Mouse (Mus musculus) lung, adult 2 months (tissue): Measurements from ENCODE around the gene Akip1. TPM values are rescaled to one million over a fixed set of nuclear protein-coding genes. Genes with fewer than 3 reads are reported as not detected.

Experiments used
- DNase-seq: peaks from one replicate; pipeline ENCODE4 v3.0.0; 2022
- H3K4me1 ChIP-seq: fragments of 200-500 bp; 2 replicates; pipeline ENCODE4 v1.6.1; 2011; ENCODE audit warnings: low read length; ENCODE audit not compliant: control insufficient read depth, insufficient read depth
- H3K4me3 ChIP-seq: fragments of 200-500 bp; replicated peaks from 2 replicates; pipeline ENCODE3; 2011; ENCODE audit warnings: low read depth, mild to moderate bottlenecking, control low read depth, low read length; ENCODE audit errors: extremely low read depth
- CTCF ChIP-seq: fragments of 200-500 bp; IDR thresholded peaks from 2 replicates; pipeline ENCODE4 v1.5.1; 2011; ENCODE audit warnings: mild to moderate bottlenecking, low read length, control low read depth; ENCODE audit not compliant: insufficient read depth
- POLR2A ChIP-seq: fragments of 200-500 bp; IDR thresholded peaks from 2 replicates; pipeline ENCODE4 v1.6.1; 2011; ENCODE audit warnings: low read depth, mild to moderate bottlenecking, control low read depth, low read length, borderline replicate concordance; ENCODE audit errors: extremely low read depth
- WGBS: fragments of 180-500 bp; shearing (Covaris S2); methylation state at CpG from one replicate; pipeline ENCODE4 v1.1.7; 2018; 5-methylcytosine and 5-hydroxymethylcytosine counted together
- polyA plus RNA-seq: library from polyadenylated mRNA; depleted of rRNA; stranded (reverse); fragments of >200 nt; gene quantifications from 2 replicates; pipeline ENCODE4 v1.2.3, GENCODE M21; 2012

Gene Akip1
- polyA plus RNA-seq, 1 experiment: 18.3 TPM

- TF ChIP-seq POLR2A (no peak), CTCF (no peak)
- 36% methylated on average over 4 of the region's 4 CpGs for WGBS
- DNase-seq: no peak
- Histone ChIP-seq H3K4me1 (peaks cover 7% of the 10 kb centered on the region), H3K4me3 (no peak overlapping the region)
Observed at GRCm38 (mm10) chr7:109674944-109675628, 28.4 kb upstream of the Akip1 start.

- DNase-seq: no peak
- WGBS: 92% methylated on average over 2 of the region's 2 CpGs
- TF ChIP-seq POLR2A: no peak
- TF ChIP-seq CTCF: no peak
- Histone ChIP-seq H3K4me3 (no peak overlapping the region), H3K4me1 (peaks cover 2% of the 10 kb centered on the region)
Observed at GRCm38 (mm10) chr7:109680284-109680683, 23.2 kb upstream of the Akip1 start.

- no peak for TF ChIP-seq CTCF
- TF ChIP-seq POLR2A: no peak
- no peaks in the 10 kb centered on the region for H3K4me1 ChIP-seq
- WGBS: 83% methylated on average over 1 of the region's 1 CpGs
- H3K4me3 ChIP-seq: no peak overlapping the region
- DNase-seq: no peak
Observed at GRCm38 (mm10) chr7:109680879-109681278, 22.6 kb upstream of the Akip1 start.

- 19% methylated on average over 9 of the region's 9 CpGs for WGBS
Observed at GRCm38 (mm10) chr7:109686585-109687128, 16.8 kb upstream of the Akip1 start.

GRCm38 (mm10) chr7:109690101-109690500 is 13.4 kb upstream of the Akip1 start:
- Histone ChIP-seq H3K4me3 (no peak overlapping the region), H3K4me1 (peaks cover 25% of the 10 kb centered on the region)
- WGBS: 78% methylated on average over 3 of the region's 3 CpGs
- no peak for DNase-seq
- no peak for TF ChIP-seq CTCF
- TF ChIP-seq POLR2A: no peak

More at GRCm38 (mm10) chr7:109686585-109687128, 16.8 kb upstream of the Akip1 start:
- H3K4me3 ChIP-seq: no peak overlapping the region
- no peak for DNase-seq
- TF ChIP-seq POLR2A (peak; percentile 66; the same call in 1 of the 2 replicates), CTCF (no peak)
- peaks cover 22% of the 10 kb centered on the region for H3K4me1 ChIP-seq

GRCm38 (mm10) chr7:109690961-109691360 is 12.5 kb upstream of the Akip1 start:
- TF ChIP-seq POLR2A (no peak), CTCF (no peak)
- Histone ChIP-seq H3K4me3 (no peak overlapping the region), H3K4me1 (peaks cover 25% of the 10 kb centered on the region)
- 37% methylated on average over 5 of the region's 5 CpGs for WGBS
- DNase-seq: no peak

- TF ChIP-seq POLR2A: no peak
- DNase-seq: no peak
- no peak overlapping the region for H3K4me3 ChIP-seq
- 76% methylated on average over 13 of the region's 13 CpGs for WGBS
- H3K4me1 ChIP-seq: peaks cover 14% of the 10 kb centered on the region
Observed at GRCm38 (mm10) chr7:109694576-109695338, 8.7 kb upstream of the Akip1 start.

GRCm38 (mm10) chr7:109695339-109695726 is 8.2 kb upstream of the Akip1 start:
- WGBS: 93% methylated on average over 10 of the region's 10 CpGs
- Histone ChIP-seq H3K4me1 (peaks cover 13% of the 10 kb centered on the region), H3K4me3 (no peak overlapping the region)
- TF ChIP-seq CTCF (no peak), POLR2A (no peak)
- no peak for DNase-seq

- H3K4me1 ChIP-seq: peaks cover 10% of the 10 kb centered on the region
- TF ChIP-seq POLR2A: no peak
- no peak for TF ChIP-seq CTCF
- no peak for DNase-seq
- H3K4me3 ChIP-seq: no peak overlapping the region
Observed at GRCm38 (mm10) chr7:109700213-109700612, 3.3 kb upstream of the Akip1 start.
